Mouse (Mus musculus) left cerebral cortex, postnatal 10 days (tissue): ENCODE measurements at regions not wholly inside any gene's neighbourhood (a gene's known extent, or its start where the extent isn't known, plus 50 kb on each side); places are given as distances from the start of the nearest gene placed in this dataset.

Experiments
- DNase-seq, 2 experiments: peaks; one replicate each; pipeline ENCODE4 v3.0.0; 2021 to 2022; ENCODE audit warnings: low spot score in 2 of 2, mixed read lengths in 1 of 2; ENCODE audit errors: extremely low spot score in 1 of 2
- intact Hi-C: fragments of 180-260 bp; cut with DNase I; formaldehyde crosslinking; loops from one replicate; pipeline ENCODE4 v1.15.1; 2025

DNA sequence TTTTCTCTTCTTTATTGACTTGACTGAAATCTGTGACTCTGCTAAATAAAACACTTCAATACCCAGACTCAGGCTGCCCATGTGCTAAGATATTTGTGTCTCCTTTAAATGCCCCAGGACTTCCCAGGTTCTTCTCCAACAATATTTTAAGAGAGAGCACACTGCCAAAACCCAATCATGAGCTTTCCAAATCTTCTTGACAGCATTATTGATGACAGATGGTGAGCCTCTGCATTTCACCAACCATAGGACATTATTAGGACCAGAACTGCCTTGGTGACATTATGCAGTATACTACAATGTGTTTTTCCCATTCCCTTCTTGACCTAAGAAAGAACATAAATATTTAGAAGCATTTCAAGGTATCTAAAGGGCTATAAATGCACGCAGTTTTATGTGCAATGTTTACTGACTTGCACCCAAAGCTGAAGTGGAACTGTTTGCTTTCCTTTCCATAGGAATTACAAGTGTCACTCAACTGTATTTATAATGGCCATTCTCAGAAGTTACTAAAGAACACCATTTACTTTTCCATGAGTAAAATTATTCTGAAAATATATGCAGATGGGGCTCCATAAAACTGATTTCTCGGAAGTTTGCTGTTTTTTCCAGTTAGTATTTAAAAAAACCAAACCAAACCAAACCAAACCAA, 357.6 kb downstream of the Btg1 start:
- intact Hi-C loops: no loop called here
- DNase-seq: no peak

DNA sequence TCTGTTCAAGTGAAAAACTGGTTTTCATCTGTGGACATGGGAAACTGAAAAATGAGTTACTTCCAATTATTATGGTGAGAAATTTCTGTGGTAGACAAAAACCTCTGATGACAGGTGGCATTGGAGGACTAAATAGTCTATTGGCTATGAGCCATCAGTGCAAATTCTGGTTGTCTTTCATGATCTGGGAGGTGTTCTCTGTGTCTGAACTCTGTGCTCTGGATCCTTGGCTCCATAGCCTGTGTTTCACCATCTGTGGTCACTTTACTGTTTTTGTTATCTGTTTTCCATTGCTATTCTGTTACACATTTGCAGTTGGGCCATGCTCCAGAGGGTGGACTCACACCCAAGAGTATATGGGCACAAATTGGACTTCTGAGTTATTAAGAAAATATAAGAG, 359.9 kb downstream of the Btg1 start:
- intact Hi-C loops: no loop called here
- DNase-seq: no peak

DNA sequence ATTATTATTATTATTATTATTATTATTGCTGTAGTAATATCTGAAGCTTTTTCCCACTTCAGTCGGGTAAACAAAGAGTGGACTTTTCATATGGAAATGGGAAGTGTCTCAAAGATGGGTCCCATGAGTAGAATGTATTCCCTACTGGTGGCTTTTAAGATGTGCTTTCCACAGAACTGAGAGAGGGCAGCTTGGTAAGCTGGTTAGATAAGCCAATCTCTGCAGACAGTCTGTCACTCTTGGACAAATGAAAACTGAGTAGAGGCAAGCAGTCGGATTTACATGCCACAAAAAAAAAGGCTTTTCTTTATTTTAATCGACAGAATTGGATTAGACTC, 363.7 kb downstream of the Btg1 start:
- intact Hi-C loops: no loop called here
- DNase-seq: no peak

DNA sequence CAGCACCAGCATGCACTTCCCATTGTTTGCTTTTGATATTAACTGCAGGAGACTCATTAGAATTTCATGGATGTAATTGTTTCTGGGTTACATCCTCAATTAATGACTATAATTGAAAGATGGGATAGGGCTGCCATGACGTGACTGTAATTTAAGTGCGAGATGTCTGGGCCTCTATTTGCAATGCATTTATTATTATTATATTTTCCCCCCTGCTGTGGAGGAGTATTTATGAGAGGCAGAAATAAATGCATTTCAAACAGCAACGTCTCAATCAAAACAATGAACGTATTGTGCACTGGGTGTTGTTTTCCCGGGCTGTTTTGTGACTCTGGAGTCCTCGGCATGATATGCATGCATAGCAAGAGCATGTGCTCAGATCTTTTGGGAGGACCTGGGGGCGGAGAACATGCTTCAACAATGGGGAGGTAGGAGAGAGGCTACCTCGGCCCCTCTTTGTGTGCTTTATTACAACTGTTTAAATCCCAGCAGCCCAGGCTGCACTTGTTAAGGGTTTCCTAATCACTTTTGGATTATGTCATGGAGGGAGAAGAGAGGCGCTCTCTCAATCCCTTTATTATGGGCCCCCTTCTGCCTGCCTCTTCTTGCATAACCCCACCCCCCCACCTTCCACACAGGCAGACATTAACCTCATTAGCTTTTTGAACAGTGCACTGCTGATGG, 364.2 kb downstream of the Btg1 start:
- intact Hi-C loops: no loop called here
- DNase-seq: peak in 1 of 2 experiments; percentile 9

DNA sequence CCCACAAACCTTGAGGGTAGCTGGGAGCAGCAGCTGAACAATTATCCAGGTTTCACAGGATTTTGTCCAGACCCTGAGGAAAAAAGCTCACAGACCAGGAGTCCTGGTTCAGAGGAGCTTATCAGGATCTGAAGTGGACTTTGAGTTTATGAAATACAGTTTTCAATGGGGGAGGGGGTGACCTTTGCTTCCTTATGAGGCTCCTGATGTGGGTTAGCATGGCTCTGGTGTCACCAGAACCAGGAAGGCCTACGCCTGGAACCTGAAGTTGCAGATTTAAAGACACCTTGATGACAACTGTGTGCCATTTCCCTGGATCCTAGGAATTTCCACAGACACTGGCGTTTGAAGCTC, 364.7 kb downstream of the Btg1 start:
- intact Hi-C loops: no loop called here
- no peak for DNase-seq

DNA sequence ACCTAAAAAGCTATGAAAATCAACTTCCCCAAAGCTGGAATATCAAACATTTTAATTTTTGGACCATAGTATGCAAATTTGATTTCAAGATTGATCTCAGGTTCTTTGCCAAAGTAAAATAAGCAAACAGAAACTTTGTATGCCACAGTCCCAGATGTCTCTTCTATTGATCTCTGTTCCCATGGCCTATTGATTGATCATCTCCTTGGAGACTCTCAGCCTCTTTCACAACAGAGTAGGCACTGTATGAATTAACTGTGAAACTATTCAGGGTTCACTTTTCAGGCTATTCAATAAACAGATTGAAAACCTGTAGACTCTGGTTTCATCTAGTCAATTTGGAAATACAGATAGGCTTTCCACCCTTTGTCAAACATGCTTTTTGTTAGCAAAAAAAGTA, 384.1 kb downstream of the Btg1 start:
- intact Hi-C loops: no loop called here
- no peak for DNase-seq

DNA sequence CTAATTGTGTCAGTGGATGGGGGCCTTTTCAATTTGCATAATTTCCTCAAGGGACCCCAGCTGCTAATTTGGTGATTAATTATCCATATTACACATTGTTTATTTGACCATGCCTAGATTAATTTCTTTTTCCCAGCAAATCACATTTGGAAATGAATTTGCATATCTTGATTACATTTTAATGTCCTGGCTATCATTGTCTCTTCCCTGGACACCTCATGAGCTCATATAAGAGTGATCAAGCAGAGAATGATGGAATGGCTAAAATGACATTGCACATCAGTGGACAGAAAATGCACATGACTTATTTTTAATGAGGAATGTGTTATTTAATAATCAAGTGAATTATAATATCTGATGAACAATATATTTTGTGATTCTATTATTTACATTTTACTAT, 392.1 kb downstream of the Btg1 start:
- intact Hi-C loops: no loop called here
- no peak for DNase-seq

DNA sequence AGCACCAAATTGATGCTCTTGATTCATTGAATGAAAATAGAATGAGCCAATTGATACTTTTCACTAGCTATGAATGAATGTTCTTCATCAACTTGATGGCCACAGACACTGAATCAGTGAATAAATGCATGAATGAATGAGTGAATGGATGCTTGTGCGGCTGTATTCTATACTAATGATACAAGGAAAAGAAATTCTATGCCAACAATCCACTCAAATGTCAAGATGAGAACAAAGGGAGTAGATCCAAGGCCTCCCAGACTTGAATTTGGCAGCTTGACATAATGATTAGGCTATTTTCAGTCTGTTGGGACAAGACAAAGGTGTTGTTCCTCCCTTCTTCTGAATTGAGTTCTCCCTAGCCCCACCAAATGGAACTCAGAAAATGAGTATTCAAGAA, 393.1 kb downstream of the Btg1 start:
- intact Hi-C loops: no loop called here
- DNase-seq: no peak

DNA sequence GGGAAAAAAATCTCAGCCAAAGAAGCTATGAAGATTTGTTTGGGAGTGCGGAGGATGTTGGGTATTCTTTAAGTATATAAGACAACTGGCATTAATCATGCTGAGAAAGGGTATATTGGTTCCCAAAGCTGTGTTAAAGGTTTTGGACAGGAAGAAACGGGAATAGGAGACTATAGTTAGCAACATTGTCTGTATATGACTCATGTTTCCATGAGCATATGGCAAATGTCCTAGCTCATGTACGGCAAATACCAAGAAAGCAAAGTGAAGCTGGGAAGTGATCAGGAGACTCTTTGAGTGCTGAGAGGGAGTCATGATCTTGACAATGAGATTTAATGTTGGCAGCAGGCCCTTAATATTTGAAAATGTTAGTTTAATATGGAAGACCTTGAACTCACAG, 401.8 kb downstream of the Btg1 start:
- DNase-seq: no peak
- intact Hi-C loops: no loop called here

DNA sequence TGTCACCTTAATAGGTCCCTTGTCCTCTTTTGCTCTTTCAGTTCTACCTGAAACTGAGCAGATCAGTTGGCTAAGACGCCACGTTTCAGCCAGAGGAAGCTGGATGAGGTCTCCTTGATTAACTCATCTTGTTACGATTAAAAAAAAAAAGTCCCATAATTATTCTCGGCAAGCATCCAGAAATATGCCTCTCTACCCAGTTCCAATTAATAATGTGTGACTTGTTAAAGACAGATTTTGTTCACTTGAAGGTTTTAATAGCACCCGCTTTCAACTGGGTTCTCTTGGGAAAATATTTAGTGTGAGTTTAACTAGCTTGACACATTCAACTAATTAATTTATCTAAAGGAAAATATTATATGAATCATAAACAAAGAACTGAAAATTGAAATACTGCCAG, 412.0 kb downstream of the Btg1 start:
- DNase-seq: no peak
- intact Hi-C loops: no loop called here

DNA sequence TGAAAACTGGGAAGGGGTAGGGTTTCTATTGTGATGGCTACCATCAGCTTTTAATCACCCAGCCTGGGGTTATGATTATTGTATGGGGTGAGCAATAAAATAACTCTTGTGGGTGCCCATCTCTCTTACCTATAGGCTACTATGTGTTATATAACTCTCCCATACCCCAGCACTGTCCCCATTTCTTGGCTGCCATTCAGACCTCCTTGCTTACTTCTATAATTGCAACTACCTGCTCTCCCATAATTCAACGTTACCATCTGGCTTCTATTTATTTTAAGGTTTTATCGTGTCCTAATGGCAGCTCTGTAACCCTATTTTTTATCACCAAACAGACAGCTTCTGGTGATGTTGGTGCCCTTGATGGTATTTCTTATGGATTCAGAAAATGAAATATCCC, 414.2 kb downstream of the Btg1 start:
- DNase-seq: no peak
- intact Hi-C loops: no loop called here

DNA sequence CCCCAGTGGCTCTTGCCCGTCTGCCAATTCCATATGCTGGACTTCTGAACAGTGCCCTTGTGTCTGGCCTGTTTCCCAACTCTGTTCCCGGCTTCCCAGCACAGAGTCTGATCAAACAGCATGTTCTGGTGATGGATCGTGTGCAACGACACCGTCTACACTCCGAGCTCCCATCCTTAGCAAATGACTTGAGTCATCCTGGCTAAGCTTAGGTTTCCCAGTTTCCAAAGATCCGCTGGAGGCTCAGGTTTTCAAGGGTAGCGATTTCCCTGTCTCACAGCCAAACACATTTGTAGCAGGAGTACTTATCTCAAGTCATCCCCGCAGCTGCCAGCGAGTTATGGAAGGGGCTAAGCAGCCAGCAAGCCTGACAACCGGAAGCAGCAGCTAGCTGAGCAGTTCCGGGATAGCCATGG, 418.6 kb downstream of the Btg1 start:
- peak; percentile 8 to 28 for DNase-seq
- intact Hi-C loops: no loop called here

DNA sequence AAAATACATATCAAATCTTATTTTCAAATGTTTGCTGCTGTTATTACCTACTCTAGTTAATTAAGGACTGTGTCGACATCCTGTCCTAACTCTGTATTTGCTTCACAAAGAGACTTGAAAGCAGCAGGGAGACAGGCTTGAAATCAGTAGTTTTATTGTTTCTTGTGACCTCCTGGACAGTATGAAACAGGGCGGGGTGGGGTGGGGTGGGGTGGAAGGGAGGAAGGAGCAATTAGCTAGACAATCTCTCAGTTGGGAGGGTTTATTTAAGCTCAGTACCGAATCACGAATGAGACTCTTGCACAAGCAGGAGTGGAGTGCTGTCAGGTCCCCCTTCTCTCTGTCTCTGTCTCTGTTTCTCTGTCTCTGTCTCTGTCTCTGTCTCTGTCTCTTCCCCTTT, 421.2 kb downstream of the Btg1 start:
- intact Hi-C loops: no loop called here
- no peak for DNase-seq

DNA sequence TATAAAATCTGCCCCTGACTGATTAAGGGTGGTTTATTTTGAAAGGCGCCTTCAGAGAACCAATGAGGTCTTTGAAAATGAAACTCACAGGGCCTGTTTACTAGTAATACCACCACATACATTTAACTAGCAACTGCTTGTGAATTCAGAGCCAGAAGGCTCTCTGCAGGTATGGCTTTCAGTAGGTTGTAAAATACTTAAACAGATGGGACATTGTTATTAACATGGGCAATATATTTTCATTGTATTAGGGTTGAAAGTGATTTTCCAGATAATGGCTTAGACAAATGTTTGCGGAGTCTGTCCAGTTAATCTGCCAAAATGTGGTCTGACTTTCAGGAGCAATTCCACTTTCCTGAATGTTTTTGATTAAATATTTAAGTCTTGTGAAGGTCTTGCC, 430.8 kb downstream of the Btg1 start:
- no peak for DNase-seq
- intact Hi-C loops: no loop called here

DNA sequence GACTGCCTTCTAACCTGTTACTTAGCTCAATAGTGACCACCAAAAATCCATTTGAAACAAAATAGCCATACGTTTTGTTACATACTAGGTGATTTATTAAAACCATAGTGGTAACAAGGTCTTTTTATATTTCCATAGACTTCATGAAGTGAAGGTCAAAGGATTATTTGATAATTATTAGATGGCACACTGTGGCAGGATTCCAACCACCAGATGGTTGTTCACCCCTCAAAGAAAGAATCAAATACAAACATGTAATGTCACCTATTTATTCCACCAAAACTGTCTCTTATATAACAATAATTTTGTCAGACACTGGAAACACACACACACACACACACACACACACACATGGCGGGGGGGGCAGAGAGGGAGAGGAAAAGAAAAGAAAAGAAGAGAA, 431.2 kb downstream of the Btg1 start:
- no peak for DNase-seq
- intact Hi-C loops: no loop called here

DNA sequence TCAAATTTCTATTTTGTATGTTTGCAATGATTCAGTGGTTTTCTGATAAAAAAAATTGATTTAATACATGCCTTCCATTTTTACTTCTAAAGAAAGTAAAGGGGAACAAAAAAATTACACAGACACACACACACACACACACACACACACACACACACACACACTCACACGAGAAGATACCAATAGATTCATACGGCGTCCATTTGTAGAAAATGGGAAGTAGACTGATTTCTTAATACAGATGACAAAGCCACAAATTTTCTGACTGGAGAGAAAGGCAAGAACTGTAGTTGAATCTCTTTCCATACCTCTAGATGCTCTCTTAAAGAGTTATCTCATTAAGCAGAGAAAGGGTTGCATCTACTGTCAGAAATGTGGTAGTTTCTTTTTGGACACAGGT, 424.9 kb upstream of the Dcn start:
- intact Hi-C loops: no loop called here
- DNase-seq: no peak

DNA sequence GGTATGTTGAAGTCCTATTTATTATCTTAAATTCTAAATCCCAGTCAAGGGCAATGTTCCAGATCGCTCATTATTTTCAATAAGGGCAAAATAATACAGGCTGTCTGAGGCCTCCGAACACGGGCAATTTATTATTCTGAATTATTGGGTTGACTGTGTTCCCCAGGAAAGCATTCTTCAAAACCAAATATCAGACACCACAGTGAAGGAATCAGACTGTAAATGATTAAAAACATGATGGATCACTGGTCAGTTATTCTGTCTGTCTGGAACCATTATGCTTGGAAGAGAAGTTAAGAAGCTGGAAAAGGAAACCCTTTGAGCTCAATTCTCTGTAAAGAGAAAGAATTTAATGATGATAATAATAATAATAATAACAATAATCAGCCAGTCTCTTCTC, 417.4 kb upstream of the Dcn start:
- intact Hi-C loops: no loop called here
- no peak for DNase-seq

DNA sequence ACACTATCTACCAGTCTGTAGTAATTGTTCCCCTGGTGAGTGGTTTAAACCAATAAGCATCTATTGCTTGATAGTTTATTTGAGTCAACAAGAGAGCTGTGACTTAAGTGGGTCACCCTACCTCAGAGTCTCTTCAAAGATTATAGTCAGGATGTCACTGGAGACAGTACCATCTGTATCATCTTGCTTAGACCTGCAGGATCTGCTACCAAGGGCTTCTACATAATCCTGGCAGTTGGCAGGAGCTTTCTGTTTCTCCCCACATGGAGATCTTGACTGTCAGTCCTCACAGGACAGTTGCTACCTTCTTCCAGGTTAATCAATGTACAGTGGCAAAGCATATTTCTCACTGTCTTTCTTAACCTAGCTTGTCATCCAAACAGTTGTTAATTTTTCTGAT, 414.9 kb upstream of the Dcn start:
- intact Hi-C loops: no loop called here
- no peak for DNase-seq

DNA sequence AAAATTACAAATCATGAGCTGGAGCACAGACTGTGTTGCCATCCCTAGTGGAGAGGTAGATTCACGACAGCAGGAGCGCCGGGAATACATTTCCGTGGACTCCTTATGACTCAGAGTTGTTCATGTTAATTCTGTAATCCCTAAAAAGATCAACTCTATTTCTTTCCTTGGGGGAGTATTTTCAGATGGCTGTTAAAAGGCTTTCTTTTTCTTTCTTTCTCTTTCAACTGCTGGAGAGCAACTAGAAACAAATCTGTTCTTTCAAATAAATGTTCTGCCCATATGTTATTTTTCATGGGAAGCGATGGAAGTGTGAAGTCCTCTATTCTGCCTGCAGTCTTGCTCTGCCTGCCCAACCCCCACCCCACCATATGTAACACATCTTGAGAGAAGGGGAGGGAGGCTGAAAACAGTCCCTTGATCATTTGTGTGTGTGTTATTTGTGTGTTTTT, 401.4 kb upstream of the Dcn start:
- DNase-seq: peak; percentile 64 to 70
- intact Hi-C loops: no loop called here

DNA sequence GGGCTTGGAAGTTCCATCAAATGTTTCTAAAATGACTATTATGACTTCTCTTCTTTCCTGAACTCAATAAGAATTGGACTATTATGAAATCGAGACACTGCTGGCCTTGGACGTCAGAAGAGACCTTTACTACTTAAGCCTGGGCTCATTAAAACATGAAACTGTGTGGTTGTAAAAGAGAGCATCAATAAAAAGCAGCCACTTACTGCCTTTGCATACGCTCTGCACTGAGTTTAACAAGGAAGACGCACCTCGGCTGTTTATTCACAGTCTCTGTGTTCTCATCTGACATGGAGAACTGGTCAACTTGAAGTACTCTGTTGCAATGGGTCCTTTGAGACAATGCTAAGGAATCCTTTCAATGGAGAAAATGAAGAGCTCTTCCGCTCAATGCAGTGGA, 399.8 kb upstream of the Dcn start:
- intact Hi-C loops: no loop called here
- no peak for DNase-seq

DNA sequence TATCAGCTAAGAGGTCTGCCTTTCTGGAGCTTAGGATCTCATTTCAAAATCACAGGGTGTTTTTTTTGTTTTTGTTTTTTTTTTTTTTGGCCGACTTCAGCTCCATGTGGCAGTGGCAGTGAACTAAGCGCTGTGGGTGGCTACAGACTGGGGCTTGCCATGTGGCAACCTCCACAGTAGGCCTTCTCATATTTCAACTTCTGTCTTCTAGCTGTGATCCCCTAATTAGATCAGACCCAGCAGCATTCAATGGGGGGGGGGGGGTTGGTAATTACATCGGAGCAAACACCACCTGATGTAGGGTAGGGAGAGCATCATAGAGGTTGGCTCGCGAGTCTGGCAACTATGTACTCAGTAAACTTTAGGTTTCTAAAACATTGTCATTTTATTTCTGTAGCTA, 392.1 kb upstream of the Dcn start:
- no peak for DNase-seq
- intact Hi-C loops: no loop called here
